Mouse (Mus musculus) midbrain, embryonic 10.5 days (tissue): ENCODE data around the gene Nrp1. TPM values are rescaled to one million over a fixed set of nuclear protein-coding genes. Genes with fewer than 3 reads are reported as not detected.

ENCODE experiments used
- DNase-seq: peaks from one replicate; pipeline ENCODE4 v3.0.0-alpha.2; 2017; ENCODE audit warnings: low spot score
- H3K27ac ChIP-seq: fragments of 300-500 bp; sonication (generic); replicated peaks from 2 replicates; pipeline ENCODE4 v1.5.1; 2016; ENCODE audit warnings: mild to moderate bottlenecking
- H3K27me3 ChIP-seq: fragments of 300-500 bp; sonication (generic); 2 replicates; pipeline ENCODE4 v1.6.1; 2016; ENCODE audit warnings: low read depth, mild to moderate bottlenecking; ENCODE audit not compliant: poor library complexity, severe bottlenecking
- H3K36me3 ChIP-seq: fragments of 300-500 bp; sonication (generic); 2 replicates; pipeline ENCODE4 v1.6.1; 2016; ENCODE audit warnings: mild to moderate bottlenecking, moderate library complexity
- H3K4me1 ChIP-seq: fragments of 300-500 bp; sonication (generic); 2 replicates; pipeline ENCODE4 v1.6.1; 2016
- H3K4me3 ChIP-seq: fragments of 300-500 bp; sonication (generic); 2 replicates; pipeline ENCODE4 v1.5.1; 2016; ENCODE audit warnings: mild to moderate bottlenecking, moderate library complexity
- H3K9me3 ChIP-seq: fragments of 300-500 bp; sonication (generic); replicated peaks from 2 replicates; pipeline ENCODE4 v1.6.1; 2016; ENCODE audit warnings: mild to moderate bottlenecking
- WGBS: fragments of 180-500 bp; shearing (Covaris S2); methylation state at CpG from one replicate; pipeline ENCODE4 v1.1.7; 2016; 5-methylcytosine and 5-hydroxymethylcytosine counted together
- polyA plus RNA-seq: library from polyadenylated mRNA; unstranded; fragments of >200 nt; fragmentation: Nextera tagmentation; extraction: Ambion mirVana; gene quantifications from 2 replicates; pipeline ENCODE4 v1.2.1, GENCODE M21; 2016

Nrp1 gene
- polyA plus RNA-seq, 1 experiment from 2014 or later, result 19.6 TPM

DNA sequence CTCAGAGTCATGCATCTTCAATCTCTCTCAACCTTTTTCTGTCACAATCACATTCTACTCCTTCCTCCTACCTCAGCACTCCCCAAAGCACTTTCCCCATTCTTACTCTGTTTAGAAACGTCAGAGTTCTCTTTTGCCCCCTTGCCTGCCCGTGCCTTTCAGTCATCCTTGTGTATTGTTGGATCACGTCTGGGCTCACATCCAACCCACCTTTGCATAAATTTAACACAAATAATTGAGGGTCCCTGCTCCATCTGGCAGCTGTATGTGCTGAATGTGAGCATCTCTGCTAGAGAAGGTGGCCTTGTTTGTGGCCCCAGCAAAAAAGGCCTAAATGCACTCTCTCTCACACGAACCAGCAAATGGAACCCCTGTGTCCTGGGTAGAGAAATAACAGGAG lies 16.9 kb downstream of the Nrp1 start:
- Histone ChIP-seq H3K27me3 (no peaks in the 10 kb centered on the region), H3K4me1 (peaks cover 11% of the 10 kb centered on the region), H3K4me3 (no peak overlapping the region), H3K27ac (no peak overlapping the region), H3K36me3 (no peaks in the 10 kb centered on the region), H3K9me3 (no peaks in the 10 kb centered on the region)
- DNase-seq, result no peak
- WGBS, result 85% methylated on average over 4 of the region's 4 CpGs

DNA sequence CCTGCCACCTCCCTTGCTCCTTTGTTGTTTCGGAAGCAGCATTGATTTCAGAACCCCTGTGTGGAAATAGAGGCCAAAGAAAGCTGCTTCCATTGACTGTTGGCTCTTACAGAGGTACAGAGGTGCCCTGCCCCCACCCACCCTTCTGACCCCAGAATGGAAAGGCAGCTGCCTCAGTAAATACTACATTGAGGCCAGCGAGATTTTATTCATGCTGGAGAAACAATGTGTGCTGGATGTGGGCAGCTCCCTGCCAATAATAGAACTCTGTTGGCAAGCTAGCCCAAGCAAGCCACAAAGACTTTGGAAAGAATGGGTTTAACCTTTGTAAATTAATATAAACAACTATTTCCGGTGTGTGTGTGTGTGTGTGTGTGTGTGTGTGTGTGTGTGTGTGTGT lies 24.8 kb downstream of the Nrp1 start:
- H3K4me1 ChIP-seq, result peaks cover 46% of the 10 kb centered on the region
- 35% methylated on average over 3 of the region's 3 CpGs for WGBS
- H3K27me3 ChIP-seq, result no peaks in the 10 kb centered on the region
- peak; percentile 12 for DNase-seq
- no peak overlapping the region for H3K4me3 ChIP-seq
- no peaks in the 10 kb centered on the region for H3K36me3 ChIP-seq
- H3K27ac ChIP-seq, result peak overlapping the region; percentile 75
- H3K9me3 ChIP-seq, result no peaks in the 10 kb centered on the region

- no peak overlapping the region for H3K4me3 ChIP-seq
- no peaks in the 10 kb centered on the region for H3K36me3 ChIP-seq
- no peaks in the 10 kb centered on the region for H3K27me3 ChIP-seq
- H3K4me1 ChIP-seq, result peaks cover 37% of the 10 kb centered on the region
- H3K9me3 ChIP-seq, result no peaks in the 10 kb centered on the region
- peak overlapping the region; percentile 66; the same call in 1 of the 2 replicates for H3K27ac ChIP-seq
- DNase-seq, result no peak
- 87% methylated on average over 2 of the region's 2 CpGs for WGBS
These were observed 26.0 kb downstream of the Nrp1 start for GRCm38 (mm10) chr8:128384366-128384765.

GRCm38 (mm10) chr8:128384921-128385332 lies 26.5 kb downstream of the Nrp1 start:
- DNase-seq, result no peak
- Histone ChIP-seq H3K9me3 (no peaks in the 10 kb centered on the region), H3K4me1 (peaks cover 37% of the 10 kb centered on the region), H3K36me3 (no peaks in the 10 kb centered on the region), H3K27ac (peak overlapping the region; percentile 66), H3K27me3 (no peaks in the 10 kb centered on the region), H3K4me3 (no peak overlapping the region)
- WGBS, result 54% methylated on average over 5 of the region's 5 CpGs

DNA sequence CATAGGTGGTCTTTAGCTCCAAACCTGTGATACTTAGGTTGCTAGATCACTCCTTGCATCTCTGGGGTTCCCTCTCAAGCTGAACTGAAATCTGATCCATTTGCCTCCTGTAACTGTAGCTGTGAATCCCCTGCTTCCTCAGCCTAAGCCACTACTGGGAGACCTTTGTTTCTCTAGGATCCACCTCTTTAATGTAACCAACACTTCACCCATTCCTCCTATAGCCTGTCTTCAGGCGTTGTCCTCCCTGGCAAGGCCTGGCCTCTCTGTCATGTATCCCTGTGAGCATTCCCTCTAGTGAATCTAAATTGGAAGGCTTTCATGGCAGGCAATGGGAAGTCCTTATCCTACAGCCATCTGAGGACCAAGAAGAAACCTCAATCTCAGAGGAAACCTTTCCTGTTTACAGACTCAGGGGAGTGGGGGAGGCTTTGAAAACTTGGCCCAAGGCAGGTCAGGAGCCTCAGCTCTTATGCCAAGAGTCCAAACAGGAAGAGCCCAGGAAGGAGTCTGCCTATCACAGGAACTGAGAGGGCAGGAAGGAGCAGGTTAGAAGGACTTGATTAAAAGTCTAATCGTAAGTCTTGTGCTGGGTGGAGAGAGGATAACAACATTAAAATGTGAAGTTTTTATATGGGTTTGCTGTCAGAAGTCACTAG lies 28.7 kb downstream of the Nrp1 start:
- H3K27ac ChIP-seq, result 0 out of 2 replicates have a peak overlapping the region, but pooled peaks have one; percentile 1
- 84% methylated on average over 2 of the region's 2 CpGs for WGBS

GRCm38 (mm10) chr8:128390759-128391158 lies 32.4 kb downstream of the Nrp1 start:
- no peak for DNase-seq
- peaks cover 5% of the 10 kb centered on the region for H3K4me1 ChIP-seq
- H3K9me3 ChIP-seq, result no peaks in the 10 kb centered on the region
- no peak overlapping the region for H3K4me3 ChIP-seq
- H3K36me3 ChIP-seq, result no peaks in the 10 kb centered on the region
- H3K27ac ChIP-seq, result no peak overlapping the region
- no peaks in the 10 kb centered on the region for H3K27me3 ChIP-seq

More for the DNA sequence above, 28.7 kb downstream of the Nrp1 start:
- DNase-seq, result no peak
- Histone ChIP-seq H3K4me1 (peaks cover 38% of the 10 kb centered on the region), H3K36me3 (no peaks in the 10 kb centered on the region), H3K27me3 (no peaks in the 10 kb centered on the region), H3K9me3 (no peaks in the 10 kb centered on the region), H3K4me3 (no peak overlapping the region)

- Histone ChIP-seq H3K4me3 (no peak overlapping the region), H3K36me3 (no peaks in the 10 kb centered on the region), H3K4me1 (peaks cover 6% of the 10 kb centered on the region), H3K27me3 (no peaks in the 10 kb centered on the region), H3K27ac (no peak overlapping the region), H3K9me3 (no peaks in the 10 kb centered on the region)
- 88% methylated on average over 4 of the region's 4 CpGs for WGBS
- DNase-seq, result no peak
These were observed 32.9 kb downstream of the Nrp1 start for GRCm38 (mm10) chr8:128391182-128391760.

DNA sequence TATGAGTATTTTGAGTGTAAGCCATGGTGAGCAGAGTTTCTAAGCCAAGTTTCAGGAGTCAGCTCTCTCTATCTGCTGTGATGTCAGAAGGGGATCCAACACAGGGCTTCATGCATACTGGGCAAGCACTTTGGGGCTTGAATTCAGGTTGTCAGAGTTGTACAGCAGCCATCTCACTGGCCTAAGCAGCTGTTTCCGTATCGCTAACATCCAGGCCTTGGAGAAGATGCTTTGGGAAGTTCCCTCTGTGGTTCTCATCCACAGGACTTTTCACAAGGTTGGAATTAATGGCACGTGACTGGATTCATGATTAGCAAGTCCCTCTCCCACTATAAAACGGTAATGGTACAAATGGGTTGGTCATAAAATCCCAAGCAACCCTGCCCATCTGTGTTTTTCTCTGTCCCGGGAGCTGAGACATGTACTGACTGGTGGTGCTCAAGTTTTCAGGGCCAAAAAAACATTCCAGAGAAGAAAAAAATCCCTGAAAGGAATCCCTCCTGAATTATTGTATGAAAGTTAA lies 36.3 kb downstream of the Nrp1 start:
- 93% methylated on average over 5 of the region's 5 CpGs for WGBS

GRCm38 (mm10) chr8:128396968-128397367 lies 38.6 kb downstream of the Nrp1 start:
- no peak overlapping the region for H3K4me3 ChIP-seq

More for the DNA sequence above, 36.3 kb downstream of the Nrp1 start:
- Histone ChIP-seq H3K27me3 (no peaks in the 10 kb centered on the region), H3K4me1 (peaks cover 26% of the 10 kb centered on the region), H3K27ac (no peak overlapping the region), H3K36me3 (no peaks in the 10 kb centered on the region), H3K4me3 (no peak overlapping the region), H3K9me3 (no peaks in the 10 kb centered on the region)
- DNase-seq, result no peak

GRCm38 (mm10) chr8:128397441-128397840 lies 39.0 kb downstream of the Nrp1 start:
- peaks cover 21% of the 10 kb centered on the region for H3K4me1 ChIP-seq
- H3K36me3 ChIP-seq, result no peaks in the 10 kb centered on the region
- no peaks in the 10 kb centered on the region for H3K27me3 ChIP-seq
- H3K4me3 ChIP-seq, result no peak overlapping the region
- H3K27ac ChIP-seq, result no peak overlapping the region
- no peak for DNase-seq
- WGBS, result 43% methylated on average over 3 of the region's 3 CpGs
- H3K9me3 ChIP-seq, result no peaks in the 10 kb centered on the region

More at GRCm38 (mm10) chr8:128396968-128397367, 38.6 kb downstream of the Nrp1 start:
- 72% methylated on average over 7 of the region's 7 CpGs for WGBS
- Histone ChIP-seq H3K4me1 (peaks cover 21% of the 10 kb centered on the region), H3K9me3 (no peaks in the 10 kb centered on the region), H3K36me3 (no peaks in the 10 kb centered on the region), H3K27ac (no peak overlapping the region), H3K27me3 (no peaks in the 10 kb centered on the region)
- no peak for DNase-seq

DNA sequence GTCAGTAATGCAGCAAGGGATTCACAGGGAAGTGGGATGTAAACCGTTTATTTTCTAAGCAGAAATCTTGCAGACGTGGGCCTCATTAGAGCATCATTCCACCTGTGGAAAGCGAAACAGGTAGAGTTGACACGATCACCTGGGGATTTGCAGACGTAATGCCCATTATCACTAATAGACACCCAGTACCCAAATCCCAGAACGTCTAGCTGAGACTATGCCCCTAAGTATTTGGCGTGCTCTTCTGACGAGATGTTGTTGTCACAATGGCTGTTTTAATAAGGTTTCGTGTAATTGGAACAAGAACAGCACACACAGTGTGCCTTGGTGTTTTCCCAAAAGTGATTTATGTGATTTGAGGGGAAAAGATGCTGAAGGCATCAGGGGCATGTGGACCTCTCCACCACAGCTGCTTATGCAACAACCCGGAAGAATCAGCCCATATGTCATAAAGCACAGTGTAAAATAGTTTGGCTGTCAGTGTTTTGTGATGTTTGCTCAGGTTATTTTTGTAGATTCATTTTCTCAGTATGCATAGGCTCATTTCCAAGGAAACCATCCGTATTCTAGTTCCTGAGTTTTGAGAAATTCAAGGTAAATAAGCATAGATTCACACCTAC lies 40.2 kb downstream of the Nrp1 start:
- Histone ChIP-seq H3K9me3 (no peaks in the 10 kb centered on the region), H3K27me3 (no peaks in the 10 kb centered on the region), H3K36me3 (no peaks in the 10 kb centered on the region), H3K4me3 (no peak overlapping the region), H3K4me1 (peaks cover 21% of the 10 kb centered on the region), H3K27ac (no peak overlapping the region)
- 91% methylated on average over 11 of the region's 11 CpGs for WGBS
- DNase-seq, result no peak

GRCm38 (mm10) chr8:128400286-128400685 lies 41.9 kb downstream of the Nrp1 start:
- no peaks in the 10 kb centered on the region for H3K27me3 ChIP-seq
- H3K36me3 ChIP-seq, result no peaks in the 10 kb centered on the region
- no peaks in the 10 kb centered on the region for H3K9me3 ChIP-seq
- 88% methylated on average over 5 of the region's 5 CpGs for WGBS
- DNase-seq, result no peak
- no peak overlapping the region for H3K27ac ChIP-seq
- H3K4me1 ChIP-seq, result peaks cover 21% of the 10 kb centered on the region
- no peak overlapping the region for H3K4me3 ChIP-seq

- WGBS, result 76% methylated on average over 2 of the region's 2 CpGs
- H3K27ac ChIP-seq, result no peak overlapping the region
- no peaks in the 10 kb centered on the region for H3K36me3 ChIP-seq
- no peaks in the 10 kb centered on the region for H3K27me3 ChIP-seq
- H3K9me3 ChIP-seq, result no peaks in the 10 kb centered on the region
- DNase-seq, result no peak
- no peak overlapping the region for H3K4me3 ChIP-seq
- no peaks in the 10 kb centered on the region for H3K4me1 ChIP-seq
These were observed 46.5 kb downstream of the Nrp1 start for GRCm38 (mm10) chr8:128404876-128405275.
